Mouse (Mus musculus): ENCODE measurements around the gene Ing5.

- TF ChIP-seq CTCF (IDR thresholded peaks at IDR 0.05; ENCODE audit: extremely low read depth, insufficient read depth, low read length) = no peak
- TF ChIP-seq POLR2A (IDR thresholded peaks at IDR 0.05; ENCODE audit: extremely low read depth, insufficient read depth, low read length) = no peak
Measured at GRCm38 (mm10) chr1:93776686-93777085, 27.1 kb upstream of the Ing5 start.

Data from cortical plate, adult 2 months (tissue).